In genomic region chr6:73038291-73038690, GRCm38 (mm10) we compare ENCODE assay signal across 25 mouse cellular contexts.
DNase-seq lines count a peak whose midpoint lies in the region; ATAC-seq and TF ChIP-seq lines count a peak whose summit lies in the region.
"Had no signal": no experiment of that assay in that cellular context is flagged by ENCODE, and none has a peak within 500 bp of the region (broad histone marks: within the 10 kb centered on the region; RNA-seq: fewer than 3 reads in every experiment).

No protein-coding gene starts in this region.

- intact Hi-C loops in heart, postnatal 14 days (cut with DNase I), result no loop called here
- intact Hi-C loops in heart, postnatal 25 days (cut with DNase I), result no loop called here

- ATAC-seq in heart, embryonic 16.5 days (replicated peaks; ENCODE audit: extremely low read depth, insufficient read depth, low FRiP score), result 0 out of 2 replicates have a peak, but pooled peaks have one; percentile 37
- no peak for ATAC-seq in kidney, postnatal 0 days (replicated peaks; ENCODE audit: low FRiP score, low read depth)
- peak; percentile 68; the same call in 1 of the 2 replicates for ATAC-seq in lung, embryonic 16.5 days (ENCODE audit: low read depth)
- ATAC-seq: forebrain, embryonic 13.5 days; midbrain, embryonic 16.5 days had no signal

- no peaks in the 10 kb centered on the region for H3K36me3 ChIP-seq in heart, embryonic 10.5 days
- H3K36me3 ChIP-seq in heart, embryonic 16.5 days (ENCODE audit: control insufficient read depth, insufficient read depth), result no peaks in the 10 kb centered on the region
- H3K36me3 ChIP-seq in kidney, postnatal 0 days (ENCODE audit: insufficient read depth, low read length), result no peaks in the 10 kb centered on the region
- no peaks in the 10 kb centered on the region for H3K36me3 ChIP-seq in lung, embryonic 16.5 days (ENCODE audit: control insufficient read depth, insufficient read depth, low read length)
- H3K36me3 ChIP-seq: hindbrain, embryonic 15.5 days; limb, embryonic 15.5 days; midbrain, embryonic 10.5 days; neural tube, embryonic 13.5 days had no signal

- WGBS in heart, embryonic 10.5 days, result 71% methylated on average over 2 of the region's 2 CpGs
- WGBS in heart, embryonic 16.5 days, result 55% methylated on average over 2 of the region's 2 CpGs
- WGBS in kidney, postnatal 0 days, result 58% methylated on average over 2 of the region's 2 CpGs
- 47% methylated on average over 2 of the region's 2 CpGs for WGBS in lung, embryonic 16.5 days

- no peak for DNase-seq in heart, embryonic 10.5 days (ENCODE audit: low spot score)
- DNase-seq in heart, postnatal 14 days, result no peak
- DNase-seq in heart, postnatal 25 days (ENCODE audit: low spot score), result no peak
- peak; percentile 64 for DNase-seq in kidney, postnatal 0 days (ENCODE audit: low spot score)
- DNase-seq in kidney, adult 11 months, result no peak
- DNase-seq in lung, postnatal 4 days, result no peak
- DNase-seq: adrenal gland, postnatal 14 days; cerebellum, adult 9-10 months; gastrocnemius, postnatal 36 days; kidney, adult 18-20 months; left cerebral cortex, postnatal 4 days; lung, adult 18-20 months; retina, postnatal 1 day; right cerebral cortex, postnatal 25 days; spleen, adult 18-20 months; thymus, postnatal 14 days had no signal

- no peak overlapping the region for H3K4me3 ChIP-seq in heart, embryonic 10.5 days
- no peak overlapping the region for H3K4me3 ChIP-seq in heart, embryonic 16.5 days (ENCODE audit: low read length)
- H3K4me3 ChIP-seq in kidney, postnatal 0 days (replicated peaks; ENCODE audit: low read depth, low read length), result no peak overlapping the region
- H3K4me3 ChIP-seq in lung, embryonic 16.5 days (ENCODE audit: low read length), result no peak overlapping the region
- H3K4me3 ChIP-seq: forebrain, embryonic 13.5 days; hindbrain, embryonic 15.5 days; limb, embryonic 15.5 days; midbrain, embryonic 10.5 days; myocyte; neural tube, embryonic 13.5 days had no signal

- no peaks in the 10 kb centered on the region for H3K4me1 ChIP-seq in heart, embryonic 10.5 days
- 0 out of 2 replicates have a peak, but pooled peaks cover 2% of the 10 kb centered on the region for H3K4me1 ChIP-seq in heart, embryonic 16.5 days (ENCODE audit: control insufficient read depth, insufficient read depth, low read length)
- no peaks in the 10 kb centered on the region for H3K4me1 ChIP-seq in kidney, postnatal 0 days (replicated peaks; ENCODE audit: insufficient read depth, low read length)
- no peaks in the 10 kb centered on the region for H3K4me1 ChIP-seq in lung, embryonic 16.5 days (replicated peaks; ENCODE audit: control insufficient read depth, insufficient read depth, low read length)
- H3K4me1 ChIP-seq: forebrain, embryonic 13.5 days; hindbrain, embryonic 15.5 days; limb, embryonic 15.5 days; midbrain, embryonic 10.5 days; neural tube, embryonic 13.5 days had no signal

- H3K4me2 ChIP-seq in heart, embryonic 16.5 days (ENCODE audit: low read depth, low read length), result no peak overlapping the region
- H3K4me2 ChIP-seq in kidney, postnatal 0 days (ENCODE audit: low read length), result no peak overlapping the region
- H3K4me2 ChIP-seq in lung, embryonic 16.5 days (ENCODE audit: low read depth, low read length), result no peak overlapping the region
- H3K4me2 ChIP-seq: forebrain, embryonic 13.5 days; hindbrain, embryonic 15.5 days; limb, embryonic 15.5 days; neural tube, embryonic 13.5 days had no signal

- no peaks in the 10 kb centered on the region for H3K27me3 ChIP-seq in heart, embryonic 10.5 days (ENCODE audit: insufficient read depth, poor library complexity, severe bottlenecking)
- no peaks in the 10 kb centered on the region for H3K27me3 ChIP-seq in heart, embryonic 16.5 days (ENCODE audit: control insufficient read depth, insufficient read depth, low read length)
- H3K27me3 ChIP-seq in kidney, postnatal 0 days (ENCODE audit: insufficient read depth, low read length), result no peaks in the 10 kb centered on the region
- H3K27me3 ChIP-seq in lung, embryonic 16.5 days (ENCODE audit: control insufficient read depth, insufficient read depth, low read depth, low read length), result no peaks in the 10 kb centered on the region
- H3K27me3 ChIP-seq: forebrain, embryonic 13.5 days; hindbrain, embryonic 15.5 days; limb, embryonic 15.5 days; neural tube, embryonic 13.5 days had no signal

- 0 out of 2 replicates have a peak overlapping the region, but pooled peaks have one; percentile 42 for H3K27ac ChIP-seq in heart, embryonic 10.5 days
- H3K27ac ChIP-seq in heart, embryonic 16.5 days (ENCODE audit: low read length), result peak overlapping the region; percentile 41
- no peak overlapping the region for H3K27ac ChIP-seq in kidney, postnatal 0 days
- peak overlapping the region; percentile 51 for H3K27ac ChIP-seq in lung, embryonic 16.5 days (ENCODE audit: low read length)
- H3K27ac ChIP-seq: forebrain, embryonic 13.5 days; hindbrain, embryonic 15.5 days; limb, embryonic 15.5 days; midbrain, embryonic 10.5 days; neural tube, embryonic 13.5 days had no signal

- H3K9me3 ChIP-seq in heart, embryonic 10.5 days, result no peaks in the 10 kb centered on the region
- H3K9me3 ChIP-seq in heart, embryonic 16.5 days (replicated peaks; ENCODE audit: control insufficient read depth, low read length), result no peaks in the 10 kb centered on the region
- no peaks in the 10 kb centered on the region for H3K9me3 ChIP-seq in kidney, postnatal 0 days (replicated peaks; ENCODE audit: low read length)
- H3K9me3 ChIP-seq in lung, embryonic 16.5 days (ENCODE audit: control insufficient read depth, low read length), result no peaks in the 10 kb centered on the region
- H3K9me3 ChIP-seq: forebrain, embryonic 13.5 days; hindbrain, embryonic 15.5 days; limb, embryonic 15.5 days; midbrain, embryonic 10.5 days; neural tube, embryonic 13.5 days had no signal

- no peak overlapping the region for H3K9ac ChIP-seq in heart, embryonic 16.5 days (ENCODE audit: low read length)
- no peak overlapping the region for H3K9ac ChIP-seq in kidney, postnatal 0 days (ENCODE audit: low read depth, low read length)
- H3K9ac ChIP-seq in lung, embryonic 16.5 days (ENCODE audit: low read length), result no peak overlapping the region
- H3K9ac ChIP-seq: forebrain, embryonic 13.5 days; hindbrain, embryonic 15.5 days; limb, embryonic 15.5 days; neural tube, embryonic 13.5 days had no signal

- no peak for TF ChIP-seq CTCF in kidney, postnatal 0 days (IDR thresholded peaks at IDR 0.05; ENCODE audit: low read depth)
